Mouse (Mus musculus): ENCODE measurements around the gene Mrpl49. TPM values are rescaled to one million over a fixed set of nuclear protein-coding genes. Genes with fewer than 3 reads are reported as not detected.

Mrpl49 gene
- polyA plus RNA-seq (2012; rRNA removed) = 18.5 and 22.7 TPM in 2 replicates

DNA sequence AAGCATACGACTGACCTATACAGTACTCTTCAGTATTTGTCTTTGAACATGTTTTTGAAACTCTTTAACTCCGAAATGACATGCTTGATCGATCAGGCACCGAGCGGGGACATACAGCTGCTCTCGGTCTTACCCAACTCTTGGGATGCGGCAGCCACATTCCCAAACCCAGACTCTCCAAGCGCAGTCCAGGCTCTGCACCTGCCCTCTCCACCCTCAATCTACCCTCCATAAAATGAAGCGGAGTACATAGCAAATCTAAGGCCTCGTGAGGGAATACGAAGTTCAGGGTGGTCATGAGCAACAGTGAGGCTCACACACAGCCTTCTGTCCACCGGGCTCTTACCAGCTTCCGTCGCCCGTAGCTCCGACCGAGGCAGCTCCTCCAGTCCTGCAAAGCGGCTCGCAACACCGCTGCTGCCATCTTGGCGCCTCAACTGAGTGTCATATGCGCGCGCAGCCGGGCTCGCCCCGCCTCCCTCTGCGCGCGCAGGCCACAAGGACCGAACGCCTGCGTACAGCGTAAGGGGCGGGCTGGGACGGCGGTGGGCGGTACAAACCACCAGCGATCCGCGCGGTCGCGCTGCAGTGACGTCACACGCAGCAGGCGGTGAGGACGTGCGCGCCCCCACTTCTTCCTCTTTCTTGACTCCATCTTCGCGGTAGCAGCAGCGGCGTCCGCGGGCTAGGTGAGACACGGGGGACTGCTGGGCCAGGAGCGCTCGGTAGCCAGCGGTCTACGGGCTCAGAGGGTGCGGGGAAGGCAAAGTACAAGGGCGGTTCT lies at the start of gene Mrpl49, which contains the start of gene Fau:
Gene Mrpl49 (minus strand): TSS at position 473 of the 784 bp plus-strand sequence.
Gene Fau (plus strand): TSS at position 532 of the 784 bp plus-strand sequence.

DNA sequence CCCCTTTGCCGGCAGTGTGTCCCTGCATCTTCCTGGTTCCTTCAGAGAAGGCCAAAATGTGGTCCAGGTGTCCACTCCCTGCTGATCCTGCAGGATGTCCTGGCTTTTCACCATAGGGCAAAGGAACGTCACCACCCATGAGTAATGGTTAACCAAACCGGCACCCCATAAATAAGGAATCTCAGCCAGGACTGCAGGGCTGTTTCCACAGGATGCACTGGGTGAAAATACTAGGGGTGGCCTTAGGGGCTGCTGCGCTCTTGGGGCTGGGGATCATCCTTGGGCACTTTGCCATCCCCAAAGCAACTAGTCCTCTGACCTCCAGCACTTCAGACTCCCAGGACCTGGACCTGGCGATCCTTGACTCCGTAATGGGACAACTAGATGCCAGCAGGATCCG lies 48.0 kb upstream of the Mrpl49 start, which contains the start of gene Naaladl1:
Gene Naaladl1 (plus strand): TSS at position 197 of the 400 bp plus-strand sequence.

DNA sequence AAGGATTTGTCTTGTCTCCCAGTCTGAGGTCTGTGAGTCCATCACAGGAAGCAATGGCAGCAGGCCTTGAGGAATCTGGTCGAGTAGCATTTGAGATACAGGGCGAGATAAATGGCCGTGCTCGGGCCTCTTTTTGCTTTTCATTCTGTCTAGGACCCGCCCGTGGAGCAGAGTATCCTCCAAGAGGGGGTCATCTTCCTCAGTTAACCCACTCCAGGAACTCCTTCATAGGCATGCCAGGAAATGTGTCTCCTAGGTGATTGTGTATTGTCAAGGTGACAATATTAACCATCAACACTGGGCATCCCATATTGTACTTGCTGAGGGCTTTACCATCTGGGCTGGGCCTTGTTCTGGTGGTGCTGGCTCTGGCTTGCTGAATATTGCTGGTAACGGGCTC lies 36.5 kb upstream of the Mrpl49 start, which contains the start of gene AC131692.1:
Gene AC131692.1 (plus strand): TSS at position 301 of the 400 bp plus-strand sequence.

DNA sequence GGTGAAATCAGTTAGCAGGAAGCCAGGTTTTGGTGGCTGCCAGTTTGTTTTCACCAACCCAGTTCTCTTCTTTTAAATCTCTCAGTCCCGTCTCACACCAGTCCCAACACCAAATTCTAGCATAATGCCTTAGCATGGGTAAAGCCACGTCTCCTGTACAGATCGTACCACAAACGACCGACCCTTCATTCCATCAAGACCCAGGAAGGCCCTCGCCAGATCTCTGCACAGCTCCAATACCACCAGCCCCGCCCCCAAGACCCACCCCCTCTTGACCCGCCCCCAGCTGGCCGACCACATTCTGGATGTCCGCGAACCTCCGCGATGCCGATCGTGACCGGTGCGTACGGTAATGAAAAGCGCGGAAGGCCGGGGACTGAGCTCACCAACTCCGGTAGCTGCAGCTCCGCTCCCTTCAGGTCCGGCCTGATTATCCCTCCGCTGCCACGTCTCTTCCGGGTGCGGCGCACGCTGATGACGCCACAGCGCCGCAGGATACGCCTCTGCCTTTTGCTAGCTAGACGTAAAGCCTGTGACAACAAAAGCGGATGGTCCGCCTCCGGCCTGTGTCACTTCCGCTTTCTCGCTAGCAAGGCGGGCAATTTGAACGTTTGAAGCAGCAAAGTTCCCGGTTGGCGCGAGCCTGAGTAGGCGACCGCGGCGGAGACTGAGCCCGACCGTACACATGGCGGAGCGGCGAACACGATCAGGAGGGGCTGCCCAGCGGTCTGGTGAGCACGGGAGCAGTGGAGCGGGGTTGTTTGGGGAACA lies 27.1 kb upstream of the Mrpl49 start, which contains the start of the genes Zfpl1 and Cdca5:
Gene Zfpl1 (minus strand): TSS at position 479 of the 771 bp plus-strand sequence.
Gene Cdca5 (plus strand): TSS at position 506 of the 771 bp plus-strand sequence.

DNA sequence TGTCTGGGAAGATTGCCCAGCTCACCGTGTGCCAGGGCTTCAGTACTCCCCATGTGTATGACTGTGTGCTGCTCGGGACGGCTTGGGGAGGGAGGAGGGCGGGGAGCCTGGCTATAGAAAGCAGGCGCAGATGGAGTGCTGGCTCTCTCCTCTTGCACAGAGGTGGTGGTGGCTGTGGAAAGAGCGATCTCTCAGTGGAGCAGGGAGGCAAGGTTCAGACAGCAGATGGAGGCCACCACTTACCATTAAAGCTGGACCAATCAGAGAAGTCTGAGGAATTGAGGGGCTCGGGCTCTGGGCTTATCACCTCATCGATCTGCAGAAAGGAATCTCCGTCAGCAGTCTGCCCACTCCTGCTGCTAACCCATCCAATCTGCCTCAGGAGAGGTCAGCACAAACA lies 24.6 kb upstream of the Mrpl49 start, which contains the start of gene Gm28374:
Gene Gm28374 (minus strand): TSS at position 101 of the 400 bp plus-strand sequence.

DNA sequence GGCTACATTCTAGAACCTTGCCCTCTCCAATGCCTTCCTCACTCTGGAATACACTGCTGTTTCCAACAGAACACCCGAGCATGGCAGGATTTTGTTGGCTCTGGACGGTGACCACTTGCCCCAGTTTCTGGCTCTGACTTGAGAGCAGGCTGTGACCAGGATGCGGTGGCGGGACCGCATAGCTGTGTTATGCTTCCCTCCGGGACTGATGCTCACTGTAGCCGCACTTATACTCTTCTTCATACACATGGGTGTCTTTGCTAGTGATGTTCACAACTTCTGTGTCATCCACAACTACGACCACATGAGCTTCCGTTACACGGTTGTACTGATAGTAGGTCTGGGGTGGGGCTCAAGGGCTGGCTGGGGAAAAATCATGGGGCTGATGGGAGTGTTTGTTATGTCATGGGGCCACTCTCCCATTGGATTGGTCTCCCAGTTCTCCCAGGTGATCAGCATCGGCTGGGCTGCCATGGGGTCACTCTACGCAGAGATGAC lies 22.4 kb upstream of the Mrpl49 start, which contains the start of gene Tmem262:
Gene Tmem262 (plus strand): TSS at position 51 of the 498 bp plus-strand sequence.

DNA sequence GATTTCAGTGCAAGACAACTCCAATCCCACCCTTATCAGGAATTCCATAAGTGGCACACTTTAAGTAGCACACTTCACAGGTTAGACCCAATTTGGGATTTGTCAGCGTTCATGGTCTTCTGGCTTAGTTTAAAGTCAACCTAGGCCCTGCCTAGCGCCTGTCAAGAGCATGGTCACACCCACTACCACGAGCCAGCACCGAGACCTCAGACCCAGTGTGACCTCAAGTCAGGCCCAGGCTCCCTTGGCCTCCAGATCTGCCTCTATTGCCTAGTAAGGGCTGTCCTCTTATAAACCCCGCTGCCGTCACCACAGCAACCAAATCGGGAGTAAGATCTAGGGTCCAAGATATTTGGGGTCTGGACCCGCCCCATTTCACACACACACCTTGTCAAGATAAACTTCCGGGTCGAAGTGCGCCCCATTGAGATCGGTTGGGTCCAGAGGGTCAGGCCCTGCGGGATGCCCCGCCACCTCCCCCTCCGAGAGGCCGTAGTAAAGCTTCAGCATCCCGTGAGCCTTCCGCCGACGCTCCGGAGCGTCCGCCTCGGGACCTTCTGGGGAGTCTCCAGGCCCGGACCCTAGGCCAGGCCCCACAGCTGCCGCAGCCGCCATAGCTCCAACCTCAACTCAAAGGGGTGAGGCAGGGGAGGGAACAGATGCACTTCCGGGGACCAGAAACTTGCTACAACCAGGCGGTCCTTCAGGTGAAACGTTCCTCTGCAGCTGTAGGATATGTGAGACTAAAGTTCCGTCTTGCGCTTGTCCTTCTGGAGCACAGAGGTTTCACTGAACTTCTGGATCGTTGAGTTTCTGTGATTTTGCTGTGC lies 19.2 kb upstream of the Mrpl49 start, which contains the start of gene Vps51:
Gene Vps51 (minus strand): TSS at position 668 of the 830 bp plus-strand sequence.

DNA sequence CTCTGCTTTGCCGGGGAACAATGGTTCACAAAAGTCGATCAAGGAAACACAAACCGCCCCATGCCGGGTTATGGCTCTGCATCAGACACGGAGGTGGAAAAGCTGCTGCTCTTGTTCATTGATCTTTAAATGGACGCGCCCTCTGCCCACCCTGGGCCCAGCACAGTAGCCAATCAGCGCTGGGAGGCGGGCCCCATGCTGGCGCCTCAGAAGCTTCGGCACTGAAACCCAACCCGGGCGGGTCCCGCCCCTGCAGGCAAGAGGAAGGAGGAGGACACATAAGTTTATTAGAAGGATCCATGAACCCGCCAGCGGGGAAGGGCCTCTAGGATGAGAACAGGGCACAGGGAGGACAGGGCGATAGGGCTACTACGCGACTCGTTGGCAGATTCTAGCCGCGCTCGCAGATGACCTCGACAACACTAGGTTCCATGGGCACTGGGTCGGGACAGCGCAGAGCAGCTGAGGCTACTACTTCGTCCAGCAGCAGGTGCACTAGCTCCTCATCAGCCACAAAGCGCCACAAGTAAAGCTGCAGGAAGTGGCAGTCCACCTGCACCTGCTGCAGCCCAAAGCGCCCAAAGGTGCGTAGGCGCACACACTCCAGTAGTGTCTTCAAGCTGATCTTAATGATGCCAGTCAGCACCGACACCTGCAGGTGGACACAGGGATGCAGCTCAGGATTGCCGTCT lies 10.3 kb upstream of the Mrpl49 start, which contains the start of gene Tm7sf2:
Gene Tm7sf2 (minus strand): TSS at position 650 of the 692 bp plus-strand sequence.

DNA sequence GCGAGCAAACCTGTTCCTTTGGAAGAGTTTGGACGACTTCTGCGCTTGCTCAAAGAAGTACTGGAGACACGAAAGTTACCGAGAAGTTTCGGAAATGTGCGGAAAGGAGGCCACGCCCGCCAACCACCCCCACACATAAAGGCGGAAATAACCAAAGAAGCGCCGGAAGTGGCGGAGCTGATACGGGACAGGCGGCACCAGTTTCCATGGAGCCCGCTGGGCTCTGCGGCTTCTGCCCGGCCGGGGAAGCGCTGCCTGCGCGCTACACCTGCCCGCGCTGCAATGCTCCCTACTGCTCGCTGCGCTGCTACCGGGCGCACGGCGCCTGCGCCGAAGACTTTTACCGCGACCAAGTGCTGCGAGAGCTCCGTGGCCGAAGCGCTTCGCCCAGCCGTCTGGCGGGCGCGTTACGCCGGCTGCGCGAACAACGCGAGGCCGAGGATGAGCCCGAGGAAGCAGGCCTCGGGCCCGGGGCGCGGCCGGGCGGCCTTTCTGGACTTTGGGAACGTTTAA lies 3.5 kb upstream of the Mrpl49 start, which contains the start of gene Znhit2:
Gene Znhit2 (plus strand): TSS at position 172 of the 513 bp plus-strand sequence.

DNA sequence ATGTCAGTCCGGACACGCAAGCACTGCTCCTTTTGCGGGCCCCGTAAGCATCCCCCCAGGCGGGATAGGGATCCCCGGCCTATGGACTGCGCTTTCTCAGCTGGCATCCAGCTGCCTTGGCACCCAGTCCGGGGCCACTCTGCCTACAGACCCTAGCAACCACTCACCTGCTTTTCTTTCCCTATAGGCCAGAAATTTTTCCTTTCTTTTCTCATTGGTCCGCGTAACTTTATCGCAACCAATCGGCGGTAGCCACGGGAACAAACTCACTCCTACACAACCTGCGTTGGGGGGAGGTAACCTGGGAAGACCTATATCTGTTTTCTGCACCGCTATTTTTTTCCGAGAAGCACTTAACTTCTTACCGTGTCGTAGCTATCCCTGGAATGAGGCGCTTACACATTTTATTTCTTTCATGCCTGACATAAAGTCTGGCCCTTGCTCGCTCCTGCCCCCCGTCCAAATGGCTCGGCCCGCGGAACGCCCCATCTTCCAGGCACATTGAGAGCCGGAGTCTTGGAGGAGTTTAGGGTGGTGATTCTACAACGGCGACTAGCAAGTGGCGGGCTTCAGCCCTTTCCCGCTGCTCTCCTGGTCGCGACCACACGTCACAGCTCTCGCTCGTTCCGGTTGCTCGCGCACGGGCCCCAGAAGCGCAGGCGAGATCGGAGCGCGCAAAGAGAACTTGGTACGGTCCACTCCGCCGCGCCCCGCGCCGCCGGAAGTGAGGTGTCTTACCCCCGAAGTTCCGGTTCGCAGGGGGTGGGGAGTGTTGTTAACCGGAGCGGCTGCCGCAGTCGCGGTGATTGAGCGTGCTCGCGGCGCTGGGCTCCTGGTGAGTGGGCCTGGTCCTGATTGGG lies 11.1 kb downstream of the Mrpl49 start, which contains the start of gene Syvn1:
Gene Syvn1 (plus strand): TSS at position 283 of the 860 bp plus-strand sequence.

DNA sequence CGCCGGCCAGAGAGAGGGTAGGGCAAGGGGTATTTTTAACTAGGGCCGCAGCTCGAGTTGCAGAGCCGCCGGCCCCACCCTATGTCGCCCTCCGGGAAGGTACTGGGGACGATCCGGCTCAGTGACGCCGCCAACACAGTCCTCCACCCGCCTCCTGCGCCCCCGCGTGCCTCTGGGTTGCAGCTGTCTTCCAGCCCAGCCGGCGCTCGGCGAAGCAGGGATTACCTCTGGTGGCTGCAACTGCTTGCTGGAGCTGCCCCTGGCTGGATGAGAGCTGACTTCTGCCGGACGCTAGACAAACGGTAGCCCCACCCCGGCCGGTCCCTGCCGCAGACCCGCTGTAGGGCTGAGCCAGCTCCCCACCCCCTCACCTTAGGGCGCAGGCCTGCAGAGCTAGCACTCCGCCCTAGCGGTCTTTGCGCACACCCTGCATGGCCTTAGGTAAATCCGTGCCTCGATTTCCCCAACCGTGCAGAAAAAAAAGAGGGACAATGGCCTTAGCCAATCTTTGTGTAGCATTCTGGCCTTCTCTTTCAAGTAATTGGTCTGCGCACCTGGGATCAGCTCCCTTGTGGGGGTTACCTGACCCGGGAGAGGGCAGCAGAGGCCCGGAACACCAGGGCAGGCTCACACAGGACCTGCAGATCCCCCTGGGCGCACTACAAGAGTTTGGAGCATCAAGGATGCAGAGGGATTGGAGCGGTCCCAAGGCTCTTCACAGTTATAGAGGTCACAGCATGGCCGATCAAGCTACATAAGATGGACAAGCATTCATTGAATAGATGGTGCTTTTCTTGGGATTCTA lies 41.9 kb downstream of the Mrpl49 start, which contains the start of gene Capn1:
Gene Capn1 (minus strand): TSS at position 387 of the 805 bp plus-strand sequence.

Other genes with a start within 250 kb of the Mrpl49 start
- 28.5 and 32.7 TPM in 2 replicates for gene Frmd8, start 182.5 kb downstream of the Mrpl49 start, polyA plus RNA-seq (2012; rRNA removed)
- gene Slc25a45, start 180.0 kb downstream of the Mrpl49 start, polyA plus RNA-seq (2012; rRNA removed) = 16.3 and 25.9 TPM in 2 replicates
- 0.72 and 0.84 TPM in 2 replicates for gene Tigd3, start 163.6 kb downstream of the Mrpl49 start, polyA plus RNA-seq (2012; rRNA removed)
- 104 and 124 TPM in 2 replicates for gene Dpf2, start 144.8 kb downstream of the Mrpl49 start, polyA plus RNA-seq (2012; rRNA removed)
- gene Cdc42ep2, start 133.0 kb downstream of the Mrpl49 start, polyA plus RNA-seq (2012; rRNA removed) = 8.6 and 9.2 TPM in 2 replicates
- gene Pola2, start 93.6 kb downstream of the Mrpl49 start, polyA plus RNA-seq (2012; rRNA removed) = 29.1 and 51.7 TPM in 2 replicates
- not detected in 2 replicates for gene Slc22a20, start 71.6 kb downstream of the Mrpl49 start, polyA plus RNA-seq (2012; rRNA removed)
- gene Capn1, start 41.9 kb downstream of the Mrpl49 start, polyA plus RNA-seq (2012; rRNA removed) = 43.3 and 43.5 TPM in 2 replicates
- 67.4 and 71.4 TPM in 2 replicates for gene Syvn1, start 11.2 kb downstream of the Mrpl49 start, polyA plus RNA-seq (2012; rRNA removed)
- gene Fau, start 59 bp upstream of the Mrpl49 start, polyA plus RNA-seq (2012; rRNA removed) = 2,067 and 2,719 TPM in 2 replicates
- gene Znhit2, start 3.4 kb upstream of the Mrpl49 start, polyA plus RNA-seq (2012; rRNA removed) = 98.8 and 129 TPM in 2 replicates
- 64.3 and 73.1 TPM in 2 replicates for gene Tm7sf2, start 10.6 kb upstream of the Mrpl49 start, polyA plus RNA-seq (2012; rRNA removed)
- 102 and 114 TPM in 2 replicates for gene Vps51, start 19.4 kb upstream of the Mrpl49 start, polyA plus RNA-seq (2012; rRNA removed)
- gene Tmem262, start 22.2 kb upstream of the Mrpl49 start, polyA plus RNA-seq (2012; rRNA removed) = not detected in 2 replicates
- gene Gm28374, start 24.5 kb upstream of the Mrpl49 start, polyA plus RNA-seq (2012; rRNA removed) = 0.52 and 0.77 TPM in 2 replicates
- 107 and 147 TPM in 2 replicates for gene Zfpl1, start 27.2 kb upstream of the Mrpl49 start, polyA plus RNA-seq (2012; rRNA removed)
- gene Cdca5, start 27.2 kb upstream of the Mrpl49 start, polyA plus RNA-seq (2012; rRNA removed) = 5.0 and 7.6 TPM in 2 replicates
- not detected in 2 replicates for gene AC131692.1, start 36.6 kb upstream of the Mrpl49 start, polyA plus RNA-seq (2012; rRNA removed)
- 0.57 and 0.89 TPM in 2 replicates for gene Naaladl1, start 48.0 kb upstream of the Mrpl49 start, polyA plus RNA-seq (2012; rRNA removed)
- 95.3 and 147 TPM in 2 replicates for gene Sac3d1, start 60.9 kb upstream of the Mrpl49 start, polyA plus RNA-seq (2012; rRNA removed)
- 30.1 and 33.9 TPM in 2 replicates for gene Snx15, start 70.5 kb upstream of the Mrpl49 start, polyA plus RNA-seq (2012; rRNA removed)
- gene Batf2, start 83.2 kb upstream of the Mrpl49 start, polyA plus RNA-seq (2012; rRNA removed) = 5.3 and 8.6 TPM in 2 replicates
- gene Arl2, start 83.8 kb upstream of the Mrpl49 start, polyA plus RNA-seq (2012; rRNA removed) = 157 and 174 TPM in 2 replicates
- 0.44 and 0.75 TPM in 2 replicates for gene Majin, start 126.6 kb upstream of the Mrpl49 start, polyA plus RNA-seq (2012; rRNA removed)
- 58.5 and 77.5 TPM in 2 replicates for gene Gpha2, start 168.6 kb upstream of the Mrpl49 start, polyA plus RNA-seq (2012; rRNA removed)
- gene Ppp2r5b, start 178.1 kb upstream of the Mrpl49 start, polyA plus RNA-seq (2012; rRNA removed) = 108 and 236 TPM in 2 replicates
- gene Atg2a, start 183.9 kb upstream of the Mrpl49 start, polyA plus RNA-seq (2012; rRNA removed) = 59.3 and 62.5 TPM in 2 replicates
- gene Ehd1, start 218.9 kb upstream of the Mrpl49 start, polyA plus RNA-seq (2012; rRNA removed) = 255 and 442 TPM in 2 replicates
- gene Cdc42bpg, start 248.7 kb upstream of the Mrpl49 start, polyA plus RNA-seq (2012; rRNA removed) = 22.0 and 23.7 TPM in 2 replicates